8 mouse cellular contexts compared by ENCODE assay signal in the genomic region with DNA sequence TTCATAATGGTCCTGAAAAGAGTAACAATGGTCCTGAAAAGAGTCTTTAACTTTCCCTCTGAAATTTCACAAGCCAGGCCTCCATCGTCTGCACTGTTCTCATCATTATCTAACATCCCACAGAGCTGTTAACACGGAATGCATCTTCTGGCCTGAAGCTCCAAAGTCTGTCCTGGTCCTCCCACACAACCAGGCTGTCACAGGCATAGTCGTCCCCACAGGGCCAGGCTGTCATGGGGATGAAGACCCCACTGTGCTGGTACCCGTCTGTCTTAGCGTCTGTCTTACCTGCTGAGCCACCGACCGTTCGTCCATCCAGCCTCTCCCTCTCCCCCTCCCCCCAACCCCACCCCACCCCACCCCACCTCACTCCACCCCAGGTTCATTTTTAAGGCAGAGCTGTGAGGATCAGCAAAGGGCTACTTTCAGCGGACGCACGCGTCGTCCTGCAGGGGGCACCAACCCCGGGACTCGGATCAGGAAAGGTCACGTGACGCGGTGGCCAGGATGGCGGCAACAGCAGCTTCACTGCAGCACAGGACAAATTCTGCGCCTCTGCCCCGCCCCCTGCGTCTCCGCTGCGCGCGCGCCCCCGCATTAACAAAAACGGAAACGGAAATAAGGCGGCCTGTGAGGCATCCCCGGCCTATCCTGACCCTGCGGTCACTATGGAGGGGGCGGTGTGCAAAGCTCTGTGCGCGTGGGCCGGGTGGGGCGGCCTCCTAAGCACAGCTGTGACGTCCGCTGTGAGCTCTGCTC. TPM values are rescaled to one million over a fixed set of nuclear protein-coding genes. Genes with fewer than 3 reads are reported as not detected.
DNase-seq lines count a peak whose midpoint lies in the region; ATAC-seq and TF ChIP-seq lines count a peak whose summit lies in the region.

No protein-coding gene starts in this region.

- TF ChIP-seq CTCF in G1E (IDR thresholded peaks at IDR 0.05; ENCODE audit: low read depth, low read length), result 0 out of 2 replicates have a peak, but pooled peaks have one; percentile 13
- TF ChIP-seq CTCF in cerebellum, adult 2 months (IDR thresholded peaks at IDR 0.05; ENCODE audit: borderline replicate concordance, insufficient read depth, low read depth, low read length), result peak; percentile 62; the same call in 1 of the 2 replicates
- peak; percentile 69 for TF ChIP-seq CTCF in lung, embryonic 14.5 days (IDR thresholded peaks at IDR 0.05; ENCODE audit: low read depth)

- peak overlapping the region; percentile 65 for H3K4me2 ChIP-seq in forebrain, embryonic 16.5 days (ENCODE audit: low read length)
- peak overlapping the region; percentile 80 for H3K4me2 ChIP-seq in lung, embryonic 14.5 days

- WGBS in cerebellum, adult 2 months, result 4% methylated on average over 39 of the region's 40 CpGs
- 6% methylated on average over 37 of the region's 40 CpGs for WGBS in forebrain, embryonic 16.5 days
- WGBS in lung, embryonic 14.5 days, result 6% methylated on average over 40 of the region's 40 CpGs

- H3K36me3 ChIP-seq in G1E (replicated peaks), result peaks cover 28% of the 10 kb centered on the region
- H3K36me3 ChIP-seq in forebrain, embryonic 16.5 days (ENCODE audit: control insufficient read depth, insufficient read depth), result no peaks in the 10 kb centered on the region
- H3K36me3 ChIP-seq in lung, embryonic 14.5 days (ENCODE audit: insufficient read depth), result no peaks in the 10 kb centered on the region

- intact Hi-C loops in heart, postnatal 25 days (cut with DNase I), result loop anchor here (10.0 kb wide), 3 partner anchors 290 to 520 kb away; a partner anchor contains a TSS

- no peak for TF ChIP-seq POLR2A in cerebellum, adult 2 months (IDR thresholded peaks at IDR 0.05; ENCODE audit: borderline replicate concordance, insufficient read depth, low read length)

- H3K4me3 ChIP-seq in G1E (ENCODE audit: low read depth, low read length), result peak overlapping the region; percentile 79
- peak overlapping the region; percentile 81 for H3K4me3 ChIP-seq in cerebellum, adult 2 months (replicated peaks; ENCODE audit: insufficient read depth, low read depth, low read length)
- H3K4me3 ChIP-seq in forebrain, embryonic 16.5 days (replicated peaks; ENCODE audit: low read length), result peak overlapping the region; percentile 67
- peak overlapping the region; percentile 55 for H3K4me3 ChIP-seq in lung, embryonic 14.5 days (ENCODE audit: low read depth, low read length)

- H3K27ac ChIP-seq in cerebellum, adult 2 months (ENCODE audit: insufficient read depth, low read length), result no peak overlapping the region; the same call in 1 of the 2 replicates
- H3K27ac ChIP-seq in forebrain, embryonic 16.5 days (ENCODE audit: low read length), result peak overlapping the region; percentile 5; the same call in 1 of the 2 replicates
- peak overlapping the region; percentile 76 for H3K27ac ChIP-seq in lung, embryonic 14.5 days (ENCODE audit: low read depth)

- H3K4me1 ChIP-seq in G1E (ENCODE audit: insufficient read depth, low read depth, low read length), result peaks cover 16% of the 10 kb centered on the region
- no peaks in the 10 kb centered on the region for H3K4me1 ChIP-seq in cerebellum, adult 2 months (ENCODE audit: control insufficient read depth, insufficient read depth, low read length)
- H3K4me1 ChIP-seq in forebrain, embryonic 16.5 days (replicated peaks; ENCODE audit: control insufficient read depth, insufficient read depth, low read length), result peaks cover 3% of the 10 kb centered on the region
- H3K4me1 ChIP-seq in lung, embryonic 14.5 days (ENCODE audit: insufficient read depth), result no peaks in the 10 kb centered on the region

- peak; percentile 82 for DNase-seq in G1E (ENCODE audit: low spot score)
- peak; percentile 88 to 89 for DNase-seq in cerebellum, adult 2 months
- DNase-seq in heart, postnatal 25 days (ENCODE audit: low spot score), result peak; percentile 87
- DNase-seq in layer of hippocampus, adult 18-20 months (ENCODE audit: low spot score in 2 of 2), result peak; percentile 69 to 83
- peak; percentile 93 for DNase-seq in lung, embryonic 14.5 days
- DNase-seq in thymus, adult 18-20 months, result peak; percentile 88 to 92

- H3K27me3 ChIP-seq in G1E (ENCODE audit: insufficient read depth, low read length), result no peaks in the 10 kb centered on the region
- H3K27me3 ChIP-seq in cerebellum, adult 2 months (ENCODE audit: control insufficient read depth, insufficient read depth, low read length), result no peaks in the 10 kb centered on the region
- no peaks in the 10 kb centered on the region for H3K27me3 ChIP-seq in forebrain, embryonic 16.5 days (replicated peaks; ENCODE audit: control insufficient read depth, insufficient read depth, low read length)
- H3K27me3 ChIP-seq in lung, embryonic 14.5 days (ENCODE audit: insufficient read depth, low read length), result no peaks in the 10 kb centered on the region

- peaks cover 36% of the 10 kb centered on the region for H3K9me3 ChIP-seq in G1E (replicated peaks)
- H3K9me3 ChIP-seq in forebrain, embryonic 16.5 days (ENCODE audit: control insufficient read depth, low read length), result peaks cover 11% of the 10 kb centered on the region
- peaks cover 35% of the 10 kb centered on the region for H3K9me3 ChIP-seq in lung, embryonic 14.5 days (ENCODE audit: low read depth, low read length)

- peak overlapping the region; percentile 65 for H3K9ac ChIP-seq in forebrain, embryonic 16.5 days (replicated peaks; ENCODE audit: low read depth, low read length)
- H3K9ac ChIP-seq in lung, embryonic 14.5 days, result peak overlapping the region; percentile 52

- peak; percentile 72 for ATAC-seq in G1E (ENCODE audit: extremely low read depth, insufficient number of reproducible peaks, low FRiP score, poor library complexity, severe bottlenecking)
- peak; percentile 79 for ATAC-seq in forebrain, embryonic 16.5 days
- ATAC-seq in lung, embryonic 14.5 days (ENCODE audit: insufficient read depth), result peak; percentile 89
- peak; percentile 68 for ATAC-seq in neutrophil, adult 5-6 weeks (ENCODE audit: extremely low read depth, insufficient number of reproducible peaks, low FRiP score, poor library complexity, severe bottlenecking)

RNA-seq across cellular contexts. Expression of a gene that starts 0.8 kb away (rescaled TPM):
- total RNA-seq in G1E (2014; fragmentation: Nextera tagmentation) (2.7 and 7.4 TPM in 2 replicates), G1E (2017) (10.4 and 11.2 TPM in 2 replicates)
- 97.2 and 105 TPM in 2 replicates for polyA plus RNA-seq in G1E (2012)
- 4.2 and 6.2 TPM in 2 replicates for polyA plus RNA-seq in cerebellum, adult 2 months (2012; rRNA removed)
- polyA plus RNA-seq in forebrain, embryonic 16.5 days (2015; fragmentation: Nextera tagmentation; extraction: Ambion mirVana), result 0.93 and 1.4 TPM in 2 replicates
- 1 to 10 TPM; 4.1 to 4.8 TPM for total RNA-seq in heart, postnatal 25 days (2021)
- total RNA-seq in layer of hippocampus, adult 18-20 months (2021), result 1 to 10 TPM; 3.3 to 4.2 TPM
- polyA plus RNA-seq in lung, embryonic 14.5 days (2014; fragmentation: Nextera tagmentation; extraction: Ambion mirVana), result 7.9 and 10.3 TPM in 2 replicates
- 2.1 and 12.4 TPM in 2 replicates for total RNA-seq in neutrophil, adult 5-6 weeks (2017)

RNA-seq across cellular contexts. Expression of a gene that starts 22.7 kb away (rescaled TPM):
- not detected in 2 replicates for total RNA-seq in G1E (2014; fragmentation: Nextera tagmentation)
- total RNA-seq in G1E (2017), result 0.06 and 0.16 TPM in 2 replicates
- polyA plus RNA-seq in G1E (2012), result not detected in 2 replicates
- polyA plus RNA-seq in cerebellum, adult 2 months (2012; rRNA removed), result 0.26 and 0.73 TPM in 2 replicates
- not detected in 2 replicates for polyA plus RNA-seq in forebrain, embryonic 16.5 days (2015; fragmentation: Nextera tagmentation; extraction: Ambion mirVana)
- not detected for total RNA-seq in heart, postnatal 25 days (2021)
- not detected for total RNA-seq in layer of hippocampus, adult 18-20 months (2021)
- not detected in 2 replicates for polyA plus RNA-seq in lung, embryonic 14.5 days (2014; fragmentation: Nextera tagmentation; extraction: Ambion mirVana)
- not detected in 2 replicates for total RNA-seq in neutrophil, adult 5-6 weeks (2017)

RNA-seq across cellular contexts. Expression of a gene that starts 55.8 kb away (rescaled TPM):
- total RNA-seq in G1E (2014; fragmentation: Nextera tagmentation) (not detected in 2 replicates), G1E (2017) (0.16 TPM in 1 of 2 replicates, not detected in the other)
- not detected in 2 replicates for polyA plus RNA-seq in G1E (2012)
- not detected in 2 replicates for polyA plus RNA-seq in cerebellum, adult 2 months (2012; rRNA removed)
- not detected in 2 replicates for polyA plus RNA-seq in forebrain, embryonic 16.5 days (2015; fragmentation: Nextera tagmentation; extraction: Ambion mirVana)
- not detected for total RNA-seq in heart, postnatal 25 days (2021)
- total RNA-seq in layer of hippocampus, adult 18-20 months (2021), result not detected
- not detected in 2 replicates for polyA plus RNA-seq in lung, embryonic 14.5 days (2014; fragmentation: Nextera tagmentation; extraction: Ambion mirVana)
- not detected in 2 replicates for total RNA-seq in neutrophil, adult 5-6 weeks (2017)

Comparison
In these comparisons a context has a peak if more than half of its experiments do, and no peak if none do; other contexts are left out.
1. CTCF ChIP-seq: peak in every context shown above with its lines; median percentile 69 in lung, embryonic 14.5 days; 62 in cerebellum, adult 2 months; 13 in G1E.